ENCODE assay signal across 9 mouse cellular contexts in the genomic region with DNA sequence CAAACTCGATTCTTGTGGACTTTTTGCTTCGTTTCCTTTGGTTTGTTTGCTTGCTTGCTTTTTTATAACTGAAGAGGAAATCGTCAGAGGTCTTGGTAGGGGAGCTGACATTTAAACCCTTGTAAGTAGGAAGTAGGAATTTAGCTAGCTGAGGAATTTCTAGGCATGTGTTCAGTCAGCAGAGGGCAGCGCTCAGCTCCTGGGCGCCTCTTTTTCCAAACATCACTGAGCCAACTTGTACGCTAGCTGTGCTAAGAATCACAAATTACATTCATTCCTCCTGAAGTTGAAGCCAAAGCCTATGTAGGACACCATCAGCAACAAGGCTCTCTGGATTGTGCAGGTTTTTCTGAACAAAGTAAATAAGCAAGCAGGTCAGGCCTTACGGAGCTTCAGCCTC. TPM values are rescaled to one million over a fixed set of nuclear protein-coding genes. Genes with fewer than 3 reads are reported as not detected.
DNase-seq lines count a peak whose midpoint lies in the region; ATAC-seq and TF ChIP-seq lines count a peak whose summit lies in the region.
"Had no signal": no experiment of that assay in that cellular context is flagged by ENCODE, and none has a peak within 500 bp of the region (broad histone marks: within the 10 kb centered on the region; RNA-seq: fewer than 3 reads in every experiment).

No protein-coding gene starts in this region.

- H3K9ac ChIP-seq in limb, embryonic 11.5 days (ENCODE audit: low read length), result no peak overlapping the region
- H3K9ac ChIP-seq: midbrain, embryonic 12.5 days had no signal

- peak; percentile 16 to 37 for DNase-seq in adrenal gland, adult 18-20 months (ENCODE audit: low spot score in 2 of 2)
- no peak for DNase-seq in adrenal gland, postnatal 4 days (ENCODE audit: low spot score in 2 of 2)
- DNase-seq in limb, embryonic 11.5 days (ENCODE audit: low spot score), result peak; percentile 59
- DNase-seq in limb, embryonic 10.5 days (ENCODE audit: low spot score), result no peak
- DNase-seq in left cerebral cortex, postnatal 14 days (ENCODE audit: low spot score in 2 of 2), result peak; percentile 55 to 69
- DNase-seq in telencephalon, adult 2 months (ENCODE audit: low read depth, low spot score), result peak; percentile 26
- no peak for DNase-seq in T-cell, adult 2 months (ENCODE audit: low spot score)

- no peak overlapping the region for H3K4me2 ChIP-seq in limb, embryonic 11.5 days (ENCODE audit: low read depth, severe bottlenecking)
- H3K4me2 ChIP-seq: midbrain, embryonic 12.5 days had no signal

- 49% methylated on average over 7 of the region's 7 CpGs for WGBS in limb, embryonic 11.5 days
- 48% methylated on average over 7 of the region's 7 CpGs for WGBS in limb, embryonic 10.5 days

- peak; percentile 68 for TF ChIP-seq CTCF in cortical plate, adult 2 months (IDR thresholded peaks at IDR 0.05; ENCODE audit: extremely low read depth, insufficient read depth, low read length)

- H3K27ac ChIP-seq in limb, embryonic 11.5 days (replicated peaks; ENCODE audit: low read depth, low read length), result no peak overlapping the region
- no peak overlapping the region for H3K27ac ChIP-seq in limb, embryonic 10.5 days
- H3K27ac ChIP-seq in cortical plate, adult 2 months (ENCODE audit: insufficient read depth, low read length), result 0 out of 2 replicates have a peak overlapping the region, but pooled peaks have one; percentile 77
- H3K27ac ChIP-seq: midbrain, embryonic 12.5 days had no signal

- intact Hi-C loops in left cerebral cortex, postnatal 14 days (cut with DNase I), result loop anchor here (2.0 to 5.0 kb wide), 2 partner anchors 40 to 345 kb away; no protein-coding TSS in a partner anchor

- no peak for TF ChIP-seq POLR2A in cortical plate, adult 2 months (IDR thresholded peaks at IDR 0.05; ENCODE audit: extremely low read depth, insufficient read depth, low read length)

- no peaks in the 10 kb centered on the region for H3K9me3 ChIP-seq in limb, embryonic 11.5 days (ENCODE audit: control insufficient read depth, low read length)
- H3K9me3 ChIP-seq in limb, embryonic 10.5 days (replicated peaks), result no peaks in the 10 kb centered on the region
- H3K9me3 ChIP-seq: midbrain, embryonic 12.5 days had no signal

- H3K4me3 ChIP-seq in limb, embryonic 11.5 days (ENCODE audit: low read depth, low read length), result no peak overlapping the region
- H3K4me3 ChIP-seq in limb, embryonic 10.5 days, result no peak overlapping the region
- no peak overlapping the region for H3K4me3 ChIP-seq in cortical plate, adult 2 months (ENCODE audit: insufficient read depth, low read length)
- H3K4me3 ChIP-seq: midbrain, embryonic 12.5 days had no signal

- H3K4me1 ChIP-seq in limb, embryonic 11.5 days (ENCODE audit: control insufficient read depth, insufficient read depth, low read length), result no peaks in the 10 kb centered on the region
- peaks cover 4% of the 10 kb centered on the region; the same call in 1 of the 2 replicates for H3K4me1 ChIP-seq in limb, embryonic 10.5 days
- no peaks in the 10 kb centered on the region for H3K4me1 ChIP-seq in cortical plate, adult 2 months (ENCODE audit: control insufficient read depth, insufficient read depth, low read length)
- H3K4me1 ChIP-seq: midbrain, embryonic 12.5 days had no signal

- H3K27me3 ChIP-seq in limb, embryonic 11.5 days (ENCODE audit: control insufficient read depth, insufficient read depth, low read length), result no peaks in the 10 kb centered on the region
- no peaks in the 10 kb centered on the region for H3K27me3 ChIP-seq in limb, embryonic 10.5 days (ENCODE audit: low read depth, poor library complexity, severe bottlenecking)

- ATAC-seq in limb, embryonic 11.5 days (ENCODE audit: insufficient number of reproducible peaks, low FRiP score, low TSS enrichment, low read depth), result no peak

- no peaks in the 10 kb centered on the region for H3K36me3 ChIP-seq in limb, embryonic 11.5 days (ENCODE audit: control insufficient read depth, insufficient read depth, low read length)
- no peaks in the 10 kb centered on the region for H3K36me3 ChIP-seq in limb, embryonic 10.5 days
- H3K36me3 ChIP-seq: midbrain, embryonic 12.5 days had no signal

RNA-seq across cellular contexts. Expression of gene Osmr, which starts 7.4 kb away (rescaled TPM):
- total RNA-seq in adrenal gland, adult 18-20 months (2021), result 10 to 100 TPM in 1 of 2 experiments, 1 to 10 TPM in 1; 6.1 to 11.9 TPM
- total RNA-seq in adrenal gland, postnatal 4 days (2021), result 1 to 10 TPM; 6.1 to 6.3 TPM
- polyA plus RNA-seq in limb, embryonic 11.5 days (2014; fragmentation: Nextera tagmentation; extraction: Ambion mirVana), result 0.72 and 0.78 TPM in 2 replicates
- polyA plus RNA-seq in limb, embryonic 10.5 days (2016; fragmentation: Nextera tagmentation; extraction: Ambion mirVana), result 0.26 and 0.31 TPM in 2 replicates
- 2.4 TPM in 2 replicates for polyA plus RNA-seq in cortical plate, adult 2 months (2012; rRNA removed)
- total RNA-seq in left cerebral cortex, postnatal 14 days (2021), result 1 to 10 TPM; 3.3 to 3.8 TPM

Comparison
In these comparisons a context has a peak if more than half of its experiments do, and no peak if none do; other contexts are left out.
1. DNase-seq: peak in adrenal gland, adult 18-20 months (2 of 2), limb, embryonic 11.5 days (single experiment), left cerebral cortex, postnatal 14 days (2 of 2) and telencephalon, adult 2 months (single experiment); none in adrenal gland, postnatal 4 days (0 of 2), limb, embryonic 10.5 days (single experiment) and T-cell, adult 2 months (single experiment).